Mouse (Mus musculus) left cerebral cortex, adult 11 months (tissue): ENCODE measurements around the gene L2hgdh.
A peak's percentile ranks its signal among the peaks of the same experiment; 100 is the strongest.
"Not testable (repeated sequence)": the region's sequence is repeated elsewhere in the genome, so short reads cannot be mapped to it uniquely, and the experiment has no call there.

Source experiments
- DNase-seq: peaks from one replicate; pipeline ENCODE4 v3.0.0; 2022; ENCODE audit warnings: low spot score

Gene L2hgdh

DNA sequence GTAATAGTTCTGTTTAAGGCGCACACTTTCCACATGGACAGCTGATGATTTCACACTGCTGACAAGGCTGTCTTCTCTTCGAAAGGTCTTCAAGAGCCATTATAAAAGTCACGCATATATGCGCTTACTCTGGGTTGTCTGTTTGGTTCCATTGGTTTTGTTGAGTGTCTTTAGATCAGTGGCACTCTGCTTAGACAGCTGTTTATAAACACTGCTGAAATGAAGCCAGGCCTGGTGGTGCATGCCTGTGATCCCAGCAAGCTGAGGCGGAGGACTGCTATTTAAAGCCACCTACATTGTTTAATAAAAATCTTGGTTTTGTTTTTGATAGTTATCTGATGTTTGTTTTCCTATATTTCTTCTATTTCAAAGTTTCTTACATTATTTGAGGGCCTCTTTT, 58.0 kb downstream of the L2hgdh start:
- no peak for DNase-seq

DNA sequence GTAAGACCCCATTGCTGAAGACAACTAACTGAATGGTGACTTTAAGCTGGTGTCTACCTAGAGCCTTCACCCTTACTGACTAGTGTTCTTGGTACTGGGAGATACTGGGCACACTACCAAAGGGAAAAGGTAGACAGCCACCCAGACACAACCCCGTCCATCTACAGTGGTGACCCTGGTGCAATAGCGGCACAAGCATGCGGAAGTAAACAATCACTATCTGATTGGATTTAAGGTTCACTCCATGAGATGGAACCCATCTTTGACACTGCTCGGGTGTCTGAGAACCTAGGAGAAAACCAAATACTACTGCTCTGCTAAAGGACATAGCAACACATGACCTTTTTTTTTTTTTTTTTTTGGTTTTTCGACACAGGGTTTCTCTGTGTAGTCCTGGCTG, 63.0 kb downstream of the L2hgdh start:
- DNase-seq, result no peak

DNA sequence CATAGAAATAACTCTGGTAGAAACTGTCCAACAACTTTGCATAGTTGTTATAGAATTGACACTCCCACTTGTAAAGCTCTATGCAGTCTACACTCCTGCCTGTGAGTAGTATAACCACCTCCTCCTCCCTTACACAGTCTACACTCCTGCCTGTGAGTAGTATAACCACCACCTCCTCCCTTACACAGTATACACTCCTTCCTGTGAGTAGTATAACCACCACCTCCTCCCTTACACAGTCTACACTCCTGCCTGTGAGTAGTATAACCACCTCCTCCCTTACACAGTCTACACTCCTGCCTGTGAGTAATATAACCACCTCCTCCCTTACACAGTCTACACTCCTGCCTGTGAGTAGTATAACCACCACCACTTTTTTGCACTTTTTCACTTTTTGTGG, 70.7 kb downstream of the L2hgdh start:
- not testable (repeated sequence) for DNase-seq

DNA sequence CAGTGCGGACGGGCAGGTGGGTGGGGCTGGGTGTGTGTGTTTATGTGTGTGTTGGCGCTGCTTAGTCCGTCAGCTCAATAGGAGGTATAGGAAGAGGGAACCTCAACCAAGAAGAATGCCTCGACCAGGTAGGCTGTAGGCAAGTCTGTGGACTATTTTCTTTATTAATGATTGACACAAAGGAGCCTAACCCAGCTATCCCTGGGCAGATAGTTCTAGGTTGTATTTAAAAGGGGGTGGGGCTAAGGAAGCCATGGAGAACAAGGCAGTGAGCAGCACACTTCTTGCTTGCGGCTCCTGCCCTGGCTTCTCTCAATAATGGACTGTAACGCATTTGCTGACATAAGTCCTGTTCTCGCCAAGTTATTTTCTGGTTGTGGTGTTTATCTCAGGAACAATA, 75.2 kb downstream of the L2hgdh start:
- no peak for DNase-seq

DNA sequence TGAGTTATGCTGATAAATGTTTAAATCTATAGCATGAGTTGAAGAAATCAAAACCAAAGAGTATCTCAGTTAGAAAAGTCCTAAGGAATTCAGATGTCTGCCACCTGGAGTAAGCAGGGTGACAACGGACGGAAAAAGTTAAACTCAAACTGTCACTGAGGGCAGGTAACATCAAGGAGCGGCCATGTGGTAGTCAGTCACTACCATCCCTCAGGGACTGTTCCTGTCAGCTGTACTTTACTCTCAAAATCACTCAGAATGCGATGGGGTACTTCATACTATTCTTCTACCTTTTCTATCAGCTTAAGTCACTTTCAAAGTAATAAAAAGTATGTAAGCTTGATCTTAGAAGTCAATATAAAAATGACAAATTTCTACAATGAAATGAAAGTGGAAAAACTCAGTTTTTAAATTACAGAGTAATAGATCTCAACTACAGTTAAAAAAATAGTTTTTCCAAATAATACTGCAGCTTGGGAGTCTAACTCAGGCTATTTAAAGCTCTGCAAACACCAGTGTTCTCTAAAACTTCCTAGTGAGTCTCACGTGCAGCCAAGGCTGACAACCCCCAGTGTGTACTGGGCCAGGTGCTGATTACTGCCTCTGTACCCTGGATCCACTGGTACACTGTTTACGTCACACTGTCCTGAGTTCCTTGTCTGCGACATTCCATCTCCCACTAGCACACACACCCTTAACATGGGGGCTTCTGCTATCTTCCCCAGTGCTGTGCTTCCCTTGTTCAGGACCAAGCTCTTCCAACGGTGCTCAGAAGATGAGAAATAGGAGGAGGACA, 78.7 kb downstream of the L2hgdh start:
- no peak for DNase-seq

DNA sequence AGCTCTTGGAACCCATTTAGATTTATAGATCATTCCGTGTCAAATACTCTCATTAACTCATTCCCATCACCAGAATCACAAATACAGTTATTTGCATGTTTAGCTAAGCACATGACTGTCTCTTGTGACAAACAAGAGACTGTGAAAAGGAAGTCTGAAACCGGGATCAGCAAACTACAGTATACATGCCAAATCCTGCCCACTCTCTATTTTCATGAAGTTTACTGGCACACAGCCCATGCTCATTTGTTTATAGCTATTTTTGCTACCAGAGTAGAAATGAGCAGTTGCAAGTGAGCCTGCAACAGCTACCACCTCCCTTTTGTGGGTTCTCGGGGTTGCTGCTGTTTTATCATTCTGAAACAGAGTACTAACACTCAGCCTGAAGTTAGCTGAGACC, 79.8 kb downstream of the L2hgdh start:
- DNase-seq, result peak; percentile 15

DNA sequence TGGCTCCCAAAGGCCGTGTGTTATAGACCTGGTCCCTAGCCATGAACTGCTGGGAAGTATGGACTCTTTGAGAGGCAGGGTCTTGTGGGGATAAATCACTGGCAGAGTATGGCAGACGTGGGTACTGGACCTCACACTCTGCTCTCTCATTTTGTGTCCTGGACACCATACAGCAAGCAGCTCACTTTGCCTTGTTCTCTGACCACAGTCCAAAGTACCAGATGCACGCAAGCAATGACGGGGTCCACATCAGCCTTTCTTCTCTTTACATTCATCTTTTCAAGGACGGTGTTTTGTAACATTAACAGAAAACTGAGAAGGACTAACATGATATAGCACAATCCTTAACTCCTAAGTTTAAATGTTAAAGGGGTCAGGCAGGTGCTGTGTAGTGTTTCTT, 81.8 kb downstream of the L2hgdh start:
- no peak for DNase-seq
